Mouse (Mus musculus) embryonic facial prominence, embryonic 13.5 days (tissue): ENCODE results near the gene Frmd8. TPM values are rescaled to one million over a fixed set of nuclear protein-coding genes. Genes with fewer than 3 reads are reported as not detected.
"Not testable (repeated sequence)": the region's sequence is repeated elsewhere in the genome, so short reads cannot be mapped to it uniquely, and the experiment has no call there.

Source experiments
- ATAC-seq: fragments of 200-750 bp; cut with Nextera tagmentation; 2 replicates; pipeline ENCODE4 v1.8.0; 2017; ENCODE audit warnings: low read depth; ENCODE audit not compliant: insufficient number of reproducible peaks, insufficient read depth, low FRiP score, low TSS enrichment
- H3K27ac ChIP-seq: fragments of 300-500 bp; sonication (generic); 2 replicates; pipeline ENCODE4 v1.5.1; 2015; ENCODE audit warnings: moderate library complexity, mild to moderate bottlenecking, inconsistent platforms
- H3K27me3 ChIP-seq: fragments of 300-500 bp; sonication (generic); 2 replicates; pipeline ENCODE4 v1.6.1; 2015; ENCODE audit warnings: mild to moderate bottlenecking, inconsistent platforms
- H3K36me3 ChIP-seq: fragments of 300-500 bp; sonication (generic); 2 replicates; pipeline ENCODE4 v1.6.1; 2015; ENCODE audit warnings: mild to moderate bottlenecking, inconsistent platforms
- H3K4me1 ChIP-seq: fragments of 300-500 bp; sonication (generic); 2 replicates; pipeline ENCODE4 v1.6.1; 2015; ENCODE audit warnings: inconsistent platforms
- H3K4me2 ChIP-seq: fragments of 300-500 bp; sonication (generic); 2 replicates; pipeline ENCODE4 v1.6.1; 2015; ENCODE audit warnings: moderate library complexity, mild to moderate bottlenecking, inconsistent platforms
- H3K4me3 ChIP-seq: fragments of 300-500 bp; sonication (generic); 2 replicates; pipeline ENCODE4 v1.5.1; 2015; ENCODE audit warnings: mild to moderate bottlenecking, inconsistent platforms
- H3K9ac ChIP-seq: fragments of 300-500 bp; sonication (generic); 2 replicates; pipeline ENCODE4 v1.6.1; 2015; ENCODE audit warnings: mild to moderate bottlenecking, inconsistent platforms
- H3K9me3 ChIP-seq: fragments of 300-500 bp; sonication (generic); 2 replicates; pipeline ENCODE4 v1.6.1; 2016; ENCODE audit warnings: inconsistent platforms
- WGBS: fragments of 180-500 bp; shearing (Covaris S2); methylation state at CpG from one replicate; pipeline ENCODE4 v1.1.7; 2015; ENCODE audit warnings: mixed read lengths; 5-methylcytosine and 5-hydroxymethylcytosine counted together
- polyA plus RNA-seq: library from polyadenylated mRNA; unstranded; fragments of >200 nt; fragmentation: Nextera tagmentation; extraction: Ambion mirVana; gene quantifications from 2 replicates; pipeline ENCODE4 v1.2.1, GENCODE M21; 2015

Frmd8 gene
- polyA plus RNA-seq, 1 experiment from 2014 or later = 30.6 TPM

- no peak for ATAC-seq
- WGBS = 65% methylated on average over 4 of the region's 4 CpGs
- no peaks in the 10 kb centered on the region for H3K36me3 ChIP-seq
Measured at GRCm38 (mm10) chr19:5815928-5816327, 59.1 kb downstream of the Frmd8 start.

GRCm38 (mm10) chr19:5815010-5815409, 60.1 kb downstream of the Frmd8 start:
- ATAC-seq = no peak

More at GRCm38 (mm10) chr19:5815928-5816327, 59.1 kb downstream of the Frmd8 start:
- peaks cover 38% of the 10 kb centered on the region for H3K4me1 ChIP-seq
- H3K9me3 ChIP-seq = no peaks in the 10 kb centered on the region
- H3K9ac ChIP-seq = no peak overlapping the region
- no peak overlapping the region for H3K27ac ChIP-seq
- no peaks in the 10 kb centered on the region for H3K27me3 ChIP-seq
- no peak overlapping the region for H3K4me2 ChIP-seq
- H3K4me3 ChIP-seq = no peak overlapping the region

GRCm38 (mm10) chr19:5814048-5814447, 61.0 kb downstream of the Frmd8 start:
- 63% methylated on average over 1 of the region's 1 CpGs for WGBS

More at GRCm38 (mm10) chr19:5815010-5815409, 60.1 kb downstream of the Frmd8 start:
- H3K36me3 ChIP-seq = no peaks in the 10 kb centered on the region
- no peaks in the 10 kb centered on the region for H3K9me3 ChIP-seq
- peaks cover 47% of the 10 kb centered on the region for H3K4me1 ChIP-seq
- WGBS = 74% methylated on average over 7 of the region's 7 CpGs
- H3K4me2 ChIP-seq = no peak overlapping the region
- H3K9ac ChIP-seq = no peak overlapping the region
- H3K27ac ChIP-seq = no peak overlapping the region
- no peak overlapping the region for H3K4me3 ChIP-seq
- no peaks in the 10 kb centered on the region for H3K27me3 ChIP-seq

GRCm38 (mm10) chr19:5813567-5813966, 61.5 kb downstream of the Frmd8 start:
- 89% methylated on average over 3 of the region's 3 CpGs for WGBS
- no peak overlapping the region for H3K4me3 ChIP-seq
- H3K36me3 ChIP-seq = no peaks in the 10 kb centered on the region
- no peak for ATAC-seq
- no peaks in the 10 kb centered on the region for H3K27me3 ChIP-seq
- no peak overlapping the region for H3K9ac ChIP-seq
- no peak overlapping the region for H3K4me2 ChIP-seq
- H3K27ac ChIP-seq = no peak overlapping the region
- H3K4me1 ChIP-seq = peaks cover 57% of the 10 kb centered on the region
- no peaks in the 10 kb centered on the region for H3K9me3 ChIP-seq

More at GRCm38 (mm10) chr19:5814048-5814447, 61.0 kb downstream of the Frmd8 start:
- not testable (repeated sequence) for H3K36me3 ChIP-seq, H3K9ac ChIP-seq, H3K9me3 ChIP-seq, H3K27me3 ChIP-seq, H3K27ac ChIP-seq, ATAC-seq, H3K4me3 ChIP-seq, H3K4me2 ChIP-seq
- H3K4me1 ChIP-seq = peaks cover 55% of the 10 kb centered on the region

GRCm38 (mm10) chr19:5811771-5812504, 63.1 kb downstream of the Frmd8 start:
- peak; percentile 38; the same call in 1 of the 2 replicates for ATAC-seq
- Histone ChIP-seq H3K4me1 (peaks cover 49% of the 10 kb centered on the region), H3K36me3 (no peaks in the 10 kb centered on the region), H3K27ac (peak overlapping the region; percentile 84), H3K9me3 (no peaks in the 10 kb centered on the region), H3K4me2 (peak overlapping the region; percentile 27), H3K27me3 (no peaks in the 10 kb centered on the region), H3K9ac (0 out of 2 replicates have a peak overlapping the region, but pooled peaks have one; percentile 11), H3K4me3 (no peak overlapping the region)
- 47% methylated on average over 7 of the region's 7 CpGs for WGBS

- no peaks in the 10 kb centered on the region for H3K9me3 ChIP-seq
- peak overlapping the region; percentile 92 for H3K27ac ChIP-seq
- 75% methylated on average over 9 of the region's 9 CpGs for WGBS
- peak overlapping the region; percentile 51; the same call in 1 of the 2 replicates for H3K9ac ChIP-seq
- no peak for ATAC-seq
- peak overlapping the region; percentile 18; the same call in 1 of the 2 replicates for H3K4me2 ChIP-seq
- H3K4me3 ChIP-seq = no peak overlapping the region
- no peaks in the 10 kb centered on the region for H3K36me3 ChIP-seq
- peaks cover 57% of the 10 kb centered on the region for H3K4me1 ChIP-seq
- H3K27me3 ChIP-seq = no peaks in the 10 kb centered on the region
Measured at GRCm38 (mm10) chr19:5810840-5811563, 64.1 kb downstream of the Frmd8 start.

- peak overlapping the region; percentile 92 for H3K27ac ChIP-seq
- H3K4me3 ChIP-seq = 0 out of 2 replicates have a peak overlapping the region, but pooled peaks have one; percentile 1
- no peaks in the 10 kb centered on the region for H3K9me3 ChIP-seq
- peak overlapping the region; percentile 51 for H3K9ac ChIP-seq
- ATAC-seq = 0 out of 2 replicates have a peak, but pooled peaks have one; percentile 23
- H3K4me1 ChIP-seq = peaks cover 62% of the 10 kb centered on the region
- WGBS = 22% methylated on average over 11 of the region's 11 CpGs
- H3K4me2 ChIP-seq = peak overlapping the region; percentile 18
- H3K27me3 ChIP-seq = no peaks in the 10 kb centered on the region
- no peaks in the 10 kb centered on the region for H3K36me3 ChIP-seq
Measured at GRCm38 (mm10) chr19:5810103-5810839, 64.8 kb downstream of the Frmd8 start.

- H3K9ac ChIP-seq = peak overlapping the region; percentile 51
Measured at GRCm38 (mm10) chr19:5809712-5810089, 65.4 kb downstream of the Frmd8 start.

GRCm38 (mm10) chr19:5808955-5809711, 65.9 kb downstream of the Frmd8 start:
- 56% methylated on average over 14 of the region's 14 CpGs for WGBS
- Histone ChIP-seq H3K4me1 (peaks cover 68% of the 10 kb centered on the region), H3K27ac (peak overlapping the region; percentile 92), H3K4me2 (peak overlapping the region; percentile 18; the same call in 1 of the 2 replicates), H3K36me3 (no peaks in the 10 kb centered on the region), H3K9me3 (no peaks in the 10 kb centered on the region), H3K4me3 (no peak overlapping the region), H3K9ac (peak overlapping the region; percentile 52), H3K27me3 (no peaks in the 10 kb centered on the region)
- no peak for ATAC-seq

More at GRCm38 (mm10) chr19:5809712-5810089, 65.4 kb downstream of the Frmd8 start:
- H3K4me2 ChIP-seq = peak overlapping the region; percentile 18
- H3K27ac ChIP-seq = peak overlapping the region; percentile 92
- H3K4me3 ChIP-seq = 0 out of 2 replicates have a peak overlapping the region, but pooled peaks have one; percentile 1
- peaks cover 62% of the 10 kb centered on the region for H3K4me1 ChIP-seq
- no peaks in the 10 kb centered on the region for H3K36me3 ChIP-seq
- ATAC-seq = 0 out of 2 replicates have a peak, but pooled peaks have one; percentile 27
- H3K9me3 ChIP-seq = no peaks in the 10 kb centered on the region
- H3K27me3 ChIP-seq = no peaks in the 10 kb centered on the region
- WGBS = 26% methylated on average over 7 of the region's 7 CpGs

GRCm38 (mm10) chr19:5807740-5808139, 67.3 kb downstream of the Frmd8 start:
- ATAC-seq = no peak
- H3K4me1 ChIP-seq = peaks cover 71% of the 10 kb centered on the region
- H3K4me3 ChIP-seq = no peak overlapping the region
- 80% methylated on average over 3 of the region's 3 CpGs for WGBS
- no peak overlapping the region for H3K9ac ChIP-seq
- H3K27me3 ChIP-seq = no peaks in the 10 kb centered on the region
- no peaks in the 10 kb centered on the region for H3K36me3 ChIP-seq
- H3K9me3 ChIP-seq = no peaks in the 10 kb centered on the region
- H3K27ac ChIP-seq = no peak overlapping the region
- H3K4me2 ChIP-seq = no peak overlapping the region
